Mouse (Mus musculus) lung, adult 2 months (tissue): Measurements from ENCODE around the gene Atxn7.

Experiments used
- CTCF ChIP-seq: fragments of 200-500 bp; IDR thresholded peaks from 2 replicates; pipeline ENCODE4 v1.5.1; 2011; ENCODE audit warnings: mild to moderate bottlenecking, low read length, control low read depth; ENCODE audit not compliant: insufficient read depth
- POLR2A ChIP-seq: fragments of 200-500 bp; IDR thresholded peaks from 2 replicates; pipeline ENCODE4 v1.6.1; 2011; ENCODE audit warnings: low read depth, mild to moderate bottlenecking, control low read depth, low read length, borderline replicate concordance; ENCODE audit errors: extremely low read depth

DNA sequence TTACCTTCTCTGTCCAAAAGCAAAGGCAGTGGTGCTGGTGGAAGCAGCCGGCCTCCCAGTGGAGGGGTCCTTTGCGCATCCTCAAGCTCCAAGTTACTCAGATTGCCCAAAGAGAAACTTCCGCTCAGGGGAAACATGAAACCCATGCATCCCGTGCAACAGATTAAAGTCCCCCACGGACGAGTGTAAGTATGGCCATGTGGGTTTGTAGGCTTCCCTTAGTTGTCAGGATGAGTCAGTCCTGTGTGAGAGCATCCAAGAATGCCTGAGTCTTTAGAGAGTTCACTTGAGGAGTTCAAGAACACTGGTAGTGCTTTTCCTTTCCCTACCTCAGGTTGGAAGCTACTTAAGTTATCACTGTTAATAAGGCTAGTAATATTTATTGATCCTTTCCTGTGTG, 126.1 kb downstream of the Atxn7 start:
- TF ChIP-seq POLR2A (no peak), CTCF (no peak)
